Mouse (Mus musculus) limb, embryonic 10.5 days (tissue): ENCODE data around the gene Gm9945. TPM values are rescaled to one million over a fixed set of nuclear protein-coding genes. Genes with fewer than 3 reads are reported as not detected.

Experiments used
- DNase-seq: peaks from one replicate; pipeline ENCODE4 v3.0.0-alpha.2; 2017; ENCODE audit warnings: low spot score
- H3K27ac ChIP-seq: fragments of 300-500 bp; sonication (generic); 2 replicates; pipeline ENCODE4 v1.5.1; 2016; ENCODE audit warnings: mild to moderate bottlenecking
- H3K27me3 ChIP-seq: fragments of 300-500 bp; sonication (generic); 2 replicates; pipeline ENCODE4 v1.6.1; 2016; ENCODE audit warnings: low read depth, mild to moderate bottlenecking; ENCODE audit not compliant: poor library complexity, severe bottlenecking
- H3K36me3 ChIP-seq: fragments of 300-500 bp; sonication (generic); 2 replicates; pipeline ENCODE4 v1.6.1; 2016; ENCODE audit warnings: mild to moderate bottlenecking, moderate library complexity
- H3K4me1 ChIP-seq: fragments of 300-500 bp; sonication (generic); 2 replicates; pipeline ENCODE4 v1.6.1; 2016
- H3K4me3 ChIP-seq: fragments of 300-500 bp; sonication (generic); 2 replicates; pipeline ENCODE4 v1.5.1; 2016; ENCODE audit warnings: mild to moderate bottlenecking, moderate library complexity
- H3K9me3 ChIP-seq: fragments of 300-500 bp; sonication (generic); replicated peaks from 2 replicates; pipeline ENCODE4 v1.6.1; 2016; ENCODE audit warnings: mild to moderate bottlenecking
- WGBS: fragments of 180-500 bp; shearing (Covaris S2); methylation state at CpG from one replicate; pipeline ENCODE4 v1.1.7; 2016; 5-methylcytosine and 5-hydroxymethylcytosine counted together
- polyA plus RNA-seq: library from polyadenylated mRNA; unstranded; fragments of >200 nt; fragmentation: Nextera tagmentation; extraction: Ambion mirVana; gene quantifications from 2 replicates; pipeline ENCODE4 v1.2.1, GENCODE M21; 2016

The Gm9945 gene
- polyA plus RNA-seq, 1 experiment from 2014 or later = not detected

GRCm38 (mm10) chr11:53507098-53507805, 27.3 kb downstream of the Gm9945 start:
- Histone ChIP-seq H3K4me3 (no peak overlapping the region), H3K27me3 (no peaks in the 10 kb centered on the region), H3K9me3 (no peaks in the 10 kb centered on the region), H3K27ac (no peak overlapping the region), H3K36me3 (no peaks in the 10 kb centered on the region), H3K4me1 (peaks cover 8% of the 10 kb centered on the region; the same call in 1 of the 2 replicates)
- DNase-seq = no peak
- WGBS = 93% methylated on average over 9 of the region's 9 CpGs

GRCm38 (mm10) chr11:53508152-53508551, 28.2 kb downstream of the Gm9945 start:
- Histone ChIP-seq H3K27me3 (no peaks in the 10 kb centered on the region), H3K4me1 (peaks cover 8% of the 10 kb centered on the region; the same call in 1 of the 2 replicates), H3K9me3 (no peaks in the 10 kb centered on the region), H3K36me3 (no peaks in the 10 kb centered on the region), H3K27ac (no peak overlapping the region), H3K4me3 (no peak overlapping the region)
- WGBS = 91% methylated on average over 7 of the region's 7 CpGs
- no peak for DNase-seq

GRCm38 (mm10) chr11:53508591-53508990, 28.6 kb downstream of the Gm9945 start:
- peaks cover 8% of the 10 kb centered on the region; the same call in 1 of the 2 replicates for H3K4me1 ChIP-seq
- H3K9me3 ChIP-seq = no peaks in the 10 kb centered on the region
- H3K27me3 ChIP-seq = no peaks in the 10 kb centered on the region
- WGBS = 49% methylated on average over 3 of the region's 3 CpGs
- H3K36me3 ChIP-seq = no peaks in the 10 kb centered on the region
- no peak overlapping the region for H3K27ac ChIP-seq
- no peak overlapping the region for H3K4me3 ChIP-seq
- no peak for DNase-seq

- Histone ChIP-seq H3K36me3 (no peaks in the 10 kb centered on the region), H3K27ac (no peak overlapping the region), H3K4me3 (no peak overlapping the region), H3K4me1 (no peaks in the 10 kb centered on the region), H3K9me3 (no peaks in the 10 kb centered on the region), H3K27me3 (no peaks in the 10 kb centered on the region)
- WGBS = 68% methylated on average over 5 of the region's 5 CpGs
- DNase-seq = no peak
Measured at GRCm38 (mm10) chr11:53510351-53510750, 30.4 kb downstream of the Gm9945 start.

- Histone ChIP-seq H3K4me3 (no peak overlapping the region), H3K27me3 (peaks cover 15% of the 10 kb centered on the region), H3K36me3 (no peaks in the 10 kb centered on the region), H3K27ac (no peak overlapping the region), H3K4me1 (peaks cover 41% of the 10 kb centered on the region), H3K9me3 (no peaks in the 10 kb centered on the region)
- 34% methylated on average over 8 of the region's 8 CpGs for WGBS
- DNase-seq = no peak
Measured at GRCm38 (mm10) chr11:53516775-53517627, 37.0 kb downstream of the Gm9945 start.

- no peak for DNase-seq
- H3K27ac ChIP-seq = no peak overlapping the region
- H3K4me1 ChIP-seq = peaks cover 53% of the 10 kb centered on the region
- peak overlapping the region; percentile 95 for H3K4me3 ChIP-seq
- 48% methylated on average over 5 of the region's 5 CpGs for WGBS
- H3K9me3 ChIP-seq = no peaks in the 10 kb centered on the region
- no peaks in the 10 kb centered on the region for H3K36me3 ChIP-seq
- H3K27me3 ChIP-seq = peaks cover 15% of the 10 kb centered on the region
Measured at GRCm38 (mm10) chr11:53518759-53519158, 38.8 kb downstream of the Gm9945 start.

GRCm38 (mm10) chr11:53519207-53520121, 39.5 kb downstream of the Gm9945 start, which contains the start of gene Sept8:
Gene Sept8 (plus strand): TSS chr11:53519257.
- WGBS = 4% methylated on average over 78 of the region's 79 CpGs
- peak; percentile 78 for DNase-seq

GRCm38 (mm10) chr11:53520122-53520978, 40.4 kb downstream of the Gm9945 start:
- Histone ChIP-seq H3K4me3 (peak overlapping the region; percentile 95), H3K36me3 (no peaks in the 10 kb centered on the region), H3K27ac (peak overlapping the region; percentile 92), H3K27me3 (peaks cover 15% of the 10 kb centered on the region), H3K4me1 (peaks cover 69% of the 10 kb centered on the region), H3K9me3 (no peaks in the 10 kb centered on the region)
- peak; percentile 51 for DNase-seq
- WGBS = 4% methylated on average over 24 of the region's 24 CpGs

More at GRCm38 (mm10) chr11:53519207-53520121, 39.5 kb downstream of the Gm9945 start, which contains the start of gene Sept8:
- H3K4me3 ChIP-seq = peak within 1 kb of the TSS; percentile 95
- H3K9me3 ChIP-seq = no peaks in the 10 kb centered on the region
- peaks cover 61% of the 10 kb centered on the region for H3K4me1 ChIP-seq
- H3K36me3 ChIP-seq = no peaks in the 10 kb centered on the region
- H3K27me3 ChIP-seq = peaks cover 15% of the 10 kb centered on the region
- H3K27ac ChIP-seq = peak within 1 kb of the TSS; percentile 92

- peaks cover 78% of the 10 kb centered on the region for H3K4me1 ChIP-seq
- H3K27me3 ChIP-seq = peaks cover 15% of the 10 kb centered on the region
- H3K9me3 ChIP-seq = no peaks in the 10 kb centered on the region
- H3K4me3 ChIP-seq = peak overlapping the region; percentile 95
- H3K27ac ChIP-seq = no peak overlapping the region
- H3K36me3 ChIP-seq = no peaks in the 10 kb centered on the region
- WGBS = 64% methylated on average over 16 of the region's 16 CpGs
- no peak for DNase-seq
Measured at GRCm38 (mm10) chr11:53521120-53521820, 41.3 kb downstream of the Gm9945 start.

- WGBS = 84% methylated on average over 7 of the region's 7 CpGs
- Histone ChIP-seq H3K9me3 (no peaks in the 10 kb centered on the region), H3K36me3 (no peaks in the 10 kb centered on the region), H3K27ac (no peak overlapping the region), H3K27me3 (peaks cover 15% of the 10 kb centered on the region), H3K4me3 (no peak overlapping the region), H3K4me1 (peaks cover 76% of the 10 kb centered on the region)
- no peak for DNase-seq
Measured at GRCm38 (mm10) chr11:53521821-53522131, 41.8 kb downstream of the Gm9945 start.

GRCm38 (mm10) chr11:53522362-53522761, 42.4 kb downstream of the Gm9945 start:
- Histone ChIP-seq H3K9me3 (no peaks in the 10 kb centered on the region), H3K36me3 (no peaks in the 10 kb centered on the region), H3K4me1 (peaks cover 72% of the 10 kb centered on the region), H3K27ac (no peak overlapping the region), H3K4me3 (no peak overlapping the region), H3K27me3 (peaks cover 15% of the 10 kb centered on the region)
- WGBS = 95% methylated on average over 3 of the region's 3 CpGs
- DNase-seq = no peak
